ENCODE assay signal across 20 mouse cellular contexts in genomic region chr11:33848685-33849084, GRCm38 (mm10).
"Had no signal": no experiment of that assay in that cellular context is flagged by ENCODE, and none has a peak within 500 bp of the region (broad histone marks: within the 10 kb centered on the region; RNA-seq: fewer than 3 reads in every experiment).

No protein-coding gene starts in this region.

- DNase-seq: kidney, adult 18-20 months; kidney, adult 9 months; kidney, postnatal 14 days; kidney, postnatal 4 days; liver; lung, adult 2 months; right cerebral cortex, adult 18-20 months; right cerebral cortex, postnatal 14 days; right cerebral cortex, postnatal 4 days; thymus, postnatal 25 days had no signal

- H3K9ac ChIP-seq: limb, embryonic 13.5 days; liver, embryonic 12.5 days; liver, embryonic 15.5 days; midbrain, embryonic 15.5 days; neural tube, embryonic 12.5 days; neural tube, embryonic 15.5 days had no signal

- H3K36me3 ChIP-seq: limb, embryonic 10.5 days; limb, embryonic 13.5 days; liver, embryonic 12.5 days; liver, embryonic 15.5 days; midbrain, embryonic 15.5 days; neural tube, embryonic 12.5 days; neural tube, embryonic 15.5 days had no signal

- H3K4me1 ChIP-seq: limb, embryonic 13.5 days; liver, embryonic 12.5 days; liver, embryonic 15.5 days; megakaryocyte, embryonic 14.5 days had no signal

- H3K9me3 ChIP-seq: limb, embryonic 10.5 days; limb, embryonic 13.5 days; liver, embryonic 12.5 days; liver, embryonic 15.5 days; megakaryocyte, embryonic 14.5 days; midbrain, embryonic 15.5 days; neural tube, embryonic 12.5 days; neural tube, embryonic 15.5 days had no signal

- H3K4me3 ChIP-seq: limb, embryonic 10.5 days; limb, embryonic 13.5 days; liver, embryonic 12.5 days; liver, embryonic 15.5 days; megakaryocyte, embryonic 14.5 days; midbrain, embryonic 15.5 days; neural tube, embryonic 12.5 days; neural tube, embryonic 15.5 days had no signal

- H3K4me2 ChIP-seq: limb, embryonic 13.5 days; liver, embryonic 12.5 days; liver, embryonic 15.5 days; midbrain, embryonic 11.5 days; midbrain, embryonic 15.5 days; neural tube, embryonic 12.5 days; neural tube, embryonic 15.5 days had no signal

- H3K27ac ChIP-seq: limb, embryonic 10.5 days; limb, embryonic 13.5 days; liver, embryonic 12.5 days; liver, embryonic 15.5 days; macrophage; midbrain, embryonic 15.5 days; neural tube, embryonic 12.5 days; neural tube, embryonic 15.5 days had no signal

- H3K27me3 ChIP-seq: midbrain, embryonic 15.5 days had no signal

- ATAC-seq: liver, embryonic 12.5 days; midbrain, embryonic 15.5 days had no signal
